Mouse (Mus musculus) R1 (cell line): ENCODE measurements around the gene Prkaca.
"Not testable (repeated sequence)": the region's sequence is repeated elsewhere in the genome, so short reads cannot be mapped to it uniquely, and the experiment has no call there.

Source experiments
- DNase-seq: peaks from one replicate; pipeline ENCODE4 v3.0.0-alpha.2; 2018; ENCODE audit warnings: low read depth, low spot score

Prkaca gene

GRCm38 (mm10) chr8:84001281-84002000 is 28.6 kb downstream of the Prkaca start, which contains the start of gene 1700067K01Rik:
Gene 1700067K01Rik (plus strand): TSS chr8:84001502.
- DNase-seq: peak; percentile 62

GRCm38 (mm10) chr8:84002957-84003611 is 30.3 kb downstream of the Prkaca start:
- no peak for DNase-seq

DNA sequence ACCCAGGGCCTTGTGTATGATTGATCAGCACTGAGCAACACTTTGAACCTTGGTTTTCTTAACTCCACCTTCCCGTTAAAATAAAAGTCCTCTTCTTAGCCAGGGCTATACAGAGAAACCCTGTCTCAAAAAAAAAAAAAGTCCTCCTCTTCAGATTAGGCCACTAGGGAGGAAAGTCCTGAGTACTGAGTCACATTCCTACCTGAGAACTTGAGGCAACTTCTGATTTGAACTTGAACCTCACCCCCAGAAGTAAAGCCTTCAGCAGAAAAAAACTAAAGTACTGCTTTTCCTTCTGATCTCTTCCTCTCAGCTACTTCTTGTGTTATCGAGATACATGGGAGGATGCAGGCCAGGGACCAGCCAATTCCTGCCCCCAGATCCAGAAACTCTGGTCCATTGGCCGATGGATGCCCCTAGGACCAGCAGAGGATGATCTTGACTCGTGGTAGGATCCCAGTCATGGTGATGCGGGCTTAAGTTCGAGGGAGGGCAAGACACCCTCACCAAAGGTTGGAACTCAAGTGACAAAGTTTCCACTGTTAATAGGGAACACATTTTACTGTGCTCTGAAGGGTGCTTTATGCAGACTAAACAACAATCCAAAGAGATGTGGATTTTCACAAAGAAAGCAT is 30.9 kb downstream of the Prkaca start:
- no peak for DNase-seq

DNA sequence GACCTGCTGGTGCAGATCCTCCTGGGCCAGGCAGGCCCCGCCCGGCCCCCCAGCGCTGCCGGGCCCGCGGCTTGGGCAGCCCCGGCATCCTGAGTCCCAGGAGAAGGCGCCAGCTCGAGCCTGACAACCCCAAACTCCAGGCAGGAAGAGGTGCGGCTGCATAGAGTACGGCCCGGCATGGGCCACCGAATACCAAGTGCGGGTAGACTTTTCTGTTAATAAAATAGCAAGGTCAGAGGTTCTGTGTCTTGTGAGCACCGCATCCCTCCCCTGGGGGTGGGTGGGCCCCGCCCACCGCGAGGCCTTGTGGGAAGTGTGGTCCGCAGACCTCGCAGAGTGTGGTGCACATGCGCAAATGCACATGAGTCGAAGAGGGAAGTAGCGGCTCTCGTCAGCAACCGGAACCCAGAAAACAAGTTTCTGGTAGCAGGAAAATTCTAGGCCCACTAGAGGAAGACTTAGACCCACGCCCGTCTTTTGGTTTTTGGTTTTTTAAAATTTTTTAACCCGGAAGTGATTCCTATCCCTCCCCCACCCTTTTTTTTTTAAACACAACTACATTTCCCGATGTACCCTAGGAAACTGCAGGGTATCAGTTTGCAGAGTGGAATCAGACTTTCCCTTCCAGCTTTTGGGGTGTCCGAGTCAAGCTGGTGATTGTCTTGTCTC is 31.9 kb downstream of the Prkaca start:
- peak; percentile 95 for DNase-seq

DNA sequence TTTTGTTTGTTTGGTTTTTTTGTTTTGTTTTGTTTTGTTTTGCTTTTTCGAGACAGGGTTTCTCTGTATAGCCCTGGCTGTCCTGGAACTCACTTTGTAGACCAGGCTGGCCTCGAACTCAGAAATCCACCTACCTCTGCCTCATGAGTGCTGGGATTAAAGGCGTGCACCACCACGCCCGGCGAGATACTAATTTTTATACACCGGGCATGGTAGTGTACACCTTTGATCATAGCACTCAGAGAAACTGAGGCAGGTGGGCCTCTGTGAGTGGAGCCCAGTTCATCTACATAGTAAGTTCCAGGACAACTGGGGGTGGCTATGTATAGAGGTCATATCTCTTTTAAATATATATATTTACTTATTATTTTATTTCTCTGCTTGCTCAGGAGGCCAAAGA is 32.7 kb downstream of the Prkaca start:
- DNase-seq: not testable (repeated sequence)

DNA sequence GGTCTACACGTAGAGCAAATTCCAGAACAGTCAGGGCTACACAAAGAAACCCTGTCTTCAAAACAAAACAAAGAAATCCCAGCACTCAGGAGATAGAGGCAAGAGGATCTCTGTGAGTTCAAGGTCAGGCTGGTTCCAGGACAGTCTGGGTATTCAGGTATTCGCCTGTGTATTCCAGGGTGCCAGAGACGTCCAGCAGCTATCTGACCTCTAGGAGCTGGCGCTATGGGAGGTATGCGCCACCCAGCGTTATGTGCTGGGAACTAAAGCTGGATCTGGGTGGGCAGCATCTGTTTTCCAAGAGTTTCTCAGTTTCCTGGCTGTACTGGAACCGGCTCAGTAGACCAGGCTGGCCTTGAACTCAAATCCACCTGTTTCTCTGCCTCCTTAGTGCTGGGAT is 35.6 kb downstream of the Prkaca start:
- DNase-seq: peak; percentile 91

- DNase-seq: peak; percentile 91
Measured at GRCm38 (mm10) chr8:84009876-84010275, 37.1 kb downstream of the Prkaca start.

DNA sequence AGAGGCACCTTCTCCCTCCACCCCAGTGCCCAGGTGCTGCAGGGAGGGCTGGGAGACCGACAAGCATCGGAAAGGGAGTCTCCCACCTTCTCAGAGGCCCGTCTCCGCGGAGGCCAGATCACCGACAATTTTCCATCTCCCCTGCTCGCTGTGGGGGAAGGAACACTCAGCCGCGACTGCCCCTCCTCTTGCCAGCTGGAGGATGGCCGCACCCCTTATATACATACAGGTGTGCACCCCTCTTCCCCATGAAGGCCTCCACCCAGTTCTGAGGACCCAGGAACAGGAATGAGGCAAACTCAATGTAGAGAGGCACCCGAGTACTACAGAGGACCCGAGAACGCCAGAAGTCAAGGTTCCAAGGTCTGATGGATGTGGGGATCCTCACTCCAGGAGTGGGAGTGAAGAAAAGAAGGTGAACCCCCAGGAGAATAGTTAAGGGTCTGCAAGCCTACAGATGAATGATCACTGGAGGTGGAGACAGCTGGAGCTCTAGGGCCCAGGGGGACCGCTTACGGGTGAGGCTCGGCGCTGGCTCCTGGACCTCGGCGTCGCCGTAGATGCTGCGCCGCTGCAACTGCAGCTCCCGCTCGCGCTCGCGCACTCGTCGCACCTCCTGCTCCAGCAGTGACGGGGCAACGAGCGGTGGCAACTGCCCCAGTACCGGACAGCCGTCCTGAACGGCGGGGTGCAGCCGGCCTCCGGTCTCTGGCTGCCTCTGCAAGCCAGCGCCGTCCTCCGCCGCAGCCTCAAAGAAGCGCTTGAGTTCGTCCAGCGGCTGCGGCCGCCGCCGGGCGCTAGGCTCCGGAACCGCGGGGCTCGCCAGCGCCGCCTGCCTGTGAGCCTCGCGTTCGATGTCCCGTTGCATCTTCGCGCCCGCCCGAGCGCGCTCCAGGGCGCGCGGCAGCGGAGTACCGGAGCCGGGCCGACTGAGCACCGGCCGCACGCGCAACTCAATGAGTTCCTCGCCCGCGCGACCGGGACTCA is 38.1 kb downstream of the Prkaca start:
- DNase-seq: peak; percentile 68

DNA sequence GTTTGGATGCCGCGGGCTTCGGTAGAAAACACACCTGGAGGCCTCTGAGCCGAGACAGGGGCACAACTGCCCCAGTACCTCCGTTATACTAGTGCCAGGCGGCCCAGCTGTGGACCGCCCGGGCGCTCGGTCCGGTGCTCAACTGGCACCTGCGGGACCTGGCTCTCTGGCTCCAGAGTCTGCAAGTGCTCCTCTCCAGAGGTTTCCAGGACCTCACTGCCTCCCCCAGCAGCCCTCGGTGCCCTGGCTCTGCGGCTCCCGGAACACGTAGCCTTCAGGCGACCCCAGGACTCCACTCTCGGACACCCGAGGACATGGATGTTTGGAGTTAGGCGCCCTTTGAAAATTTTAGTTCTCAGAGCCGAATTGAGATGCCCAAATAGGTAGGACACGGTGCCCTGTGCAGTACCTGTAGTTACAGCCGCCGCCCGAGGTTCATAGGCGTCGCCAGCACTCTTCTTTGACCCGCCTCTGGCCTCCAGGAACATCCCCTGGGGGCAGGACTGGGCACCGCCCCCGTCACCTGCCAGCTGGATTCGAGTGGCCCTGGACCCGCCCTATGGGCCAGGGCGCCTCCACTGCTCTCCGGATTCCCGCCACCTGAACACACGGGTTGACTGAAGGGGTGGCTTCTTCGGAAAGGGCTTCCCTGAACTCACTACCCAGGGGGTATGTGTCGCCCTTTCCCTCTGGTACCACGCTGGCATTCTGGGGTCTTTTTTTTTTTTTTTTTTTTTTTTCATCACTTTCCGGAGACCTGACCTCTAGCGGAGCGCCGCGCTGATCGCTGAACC is 39.1 kb downstream of the Prkaca start, which contains the start of gene 2210011C24Rik:
2210011C24Rik (minus strand) TSS at position 467 of the 794 bp plus-strand sequence.
- peak; percentile 71 for DNase-seq

GRCm38 (mm10) chr8:84012499-84013165 is 39.8 kb downstream of the Prkaca start:
- no peak for DNase-seq

- peak; percentile 59 for DNase-seq
Measured at GRCm38 (mm10) chr8:84015833-84016232, 43.0 kb downstream of the Prkaca start.

DNA sequence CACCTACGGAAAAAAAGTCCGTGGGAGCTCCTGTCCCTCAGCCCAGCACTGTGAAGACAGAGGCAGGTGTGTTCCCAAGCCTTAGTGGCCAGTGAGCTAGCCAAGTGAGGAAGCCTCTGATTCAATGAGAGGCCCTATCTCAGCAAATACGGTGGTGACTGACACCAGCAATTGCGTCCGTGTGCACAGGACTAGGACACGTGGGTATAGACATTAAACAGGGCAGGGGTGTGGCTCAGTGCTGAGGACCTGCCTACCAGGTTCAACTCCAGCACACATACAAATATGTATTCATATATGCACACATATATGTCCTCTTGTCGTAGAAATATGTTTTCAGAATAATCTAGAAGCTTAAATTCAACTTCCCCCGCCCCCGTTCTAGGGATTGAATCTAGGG is 46.9 kb downstream of the Prkaca start:
- DNase-seq: no peak

DNA sequence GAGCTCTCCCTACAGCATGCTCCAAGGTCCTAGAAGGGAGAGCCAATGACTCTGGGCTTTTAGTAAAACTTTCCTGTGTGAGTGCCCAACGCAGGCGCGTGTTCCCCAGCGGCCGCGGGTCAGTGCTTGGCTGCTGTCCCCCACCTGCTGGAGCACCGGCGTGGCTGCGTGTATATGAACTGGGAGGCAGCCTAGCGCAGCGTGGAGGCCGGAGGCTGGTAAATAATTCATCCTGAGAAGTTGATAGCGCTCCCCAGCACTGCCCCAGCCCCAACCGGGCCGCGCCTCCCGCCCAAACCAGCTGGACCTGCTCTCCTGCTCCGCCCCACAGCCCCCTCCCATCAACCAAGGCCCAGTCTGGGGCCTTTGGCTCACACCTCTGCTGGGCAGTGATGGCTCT is 48.3 kb downstream of the Prkaca start, which contains the start of gene Palm3:
Palm3 (plus strand) TSS at position 376 of the 400 bp plus-strand sequence.
- peak; percentile 91 for DNase-seq

GRCm38 (mm10) chr8:84021569-84021968 is 48.8 kb downstream of the Prkaca start:
- peak; percentile 97 for DNase-seq

DNA sequence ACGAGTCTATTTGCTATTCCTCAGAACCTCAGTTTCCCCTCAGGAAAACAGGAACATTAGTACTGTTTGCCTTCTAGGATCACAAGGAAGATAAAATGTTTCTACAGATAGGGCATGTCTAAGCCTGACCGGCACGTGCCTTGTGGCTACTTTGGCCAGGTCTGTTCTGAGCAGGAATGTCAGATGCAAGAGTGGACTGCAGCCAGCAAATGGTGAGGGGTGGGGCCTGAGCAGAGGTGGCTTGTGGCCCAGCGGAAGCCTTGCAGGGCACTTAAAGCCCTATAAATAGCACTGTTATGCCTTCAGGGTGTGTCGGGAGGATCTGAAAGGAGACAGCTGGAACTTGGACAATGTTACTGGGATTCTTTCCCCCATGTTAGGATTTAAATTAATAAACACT is 50.3 kb downstream of the Prkaca start:
- DNase-seq: peak; percentile 63

DNA sequence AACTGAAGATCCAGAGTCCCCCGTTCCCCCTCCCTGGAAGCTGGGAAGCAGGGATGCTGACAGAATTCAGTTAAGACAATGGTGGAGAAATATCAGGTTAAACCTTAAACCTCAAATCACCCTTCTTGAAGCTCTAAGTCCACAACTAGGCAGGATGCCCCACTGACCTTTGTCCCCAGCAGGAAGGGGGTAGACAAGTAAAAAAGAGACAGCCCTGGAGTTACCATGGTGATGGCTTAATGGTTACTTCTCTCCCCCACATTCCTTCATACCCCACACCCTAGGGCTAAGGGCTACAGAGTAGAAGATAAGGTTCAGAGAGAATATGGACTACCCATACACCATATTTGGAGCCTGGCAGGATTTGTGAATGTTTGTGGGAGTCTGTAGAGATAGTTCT is 50.8 kb downstream of the Prkaca start:
- DNase-seq: peak; percentile 72

- peak; percentile 92 for DNase-seq
Measured at GRCm38 (mm10) chr8:84024171-84024570, 51.4 kb downstream of the Prkaca start.

- DNase-seq: peak; percentile 88
Measured at GRCm38 (mm10) chr8:84025863-84026262, 53.1 kb downstream of the Prkaca start.

GRCm38 (mm10) chr8:84027449-84027848 is 54.7 kb downstream of the Prkaca start:
- peak; percentile 86 for DNase-seq
